Mouse (Mus musculus) MN1 (cell line): ENCODE measurements at regions not wholly inside any gene's neighbourhood (a gene's known extent, or its start where the extent isn't known, plus 50 kb on each side); places are given as distances from the start of the nearest gene placed in this dataset.
"Not testable (repeated sequence)": the region's sequence is repeated elsewhere in the genome, so short reads cannot be mapped to it uniquely, and the experiment has no call there.

Experiments
- DNase-seq: peaks from one replicate; pipeline ENCODE4 v3.0.0-alpha.2; 2016; ENCODE audit warnings: low spot score

DNA sequence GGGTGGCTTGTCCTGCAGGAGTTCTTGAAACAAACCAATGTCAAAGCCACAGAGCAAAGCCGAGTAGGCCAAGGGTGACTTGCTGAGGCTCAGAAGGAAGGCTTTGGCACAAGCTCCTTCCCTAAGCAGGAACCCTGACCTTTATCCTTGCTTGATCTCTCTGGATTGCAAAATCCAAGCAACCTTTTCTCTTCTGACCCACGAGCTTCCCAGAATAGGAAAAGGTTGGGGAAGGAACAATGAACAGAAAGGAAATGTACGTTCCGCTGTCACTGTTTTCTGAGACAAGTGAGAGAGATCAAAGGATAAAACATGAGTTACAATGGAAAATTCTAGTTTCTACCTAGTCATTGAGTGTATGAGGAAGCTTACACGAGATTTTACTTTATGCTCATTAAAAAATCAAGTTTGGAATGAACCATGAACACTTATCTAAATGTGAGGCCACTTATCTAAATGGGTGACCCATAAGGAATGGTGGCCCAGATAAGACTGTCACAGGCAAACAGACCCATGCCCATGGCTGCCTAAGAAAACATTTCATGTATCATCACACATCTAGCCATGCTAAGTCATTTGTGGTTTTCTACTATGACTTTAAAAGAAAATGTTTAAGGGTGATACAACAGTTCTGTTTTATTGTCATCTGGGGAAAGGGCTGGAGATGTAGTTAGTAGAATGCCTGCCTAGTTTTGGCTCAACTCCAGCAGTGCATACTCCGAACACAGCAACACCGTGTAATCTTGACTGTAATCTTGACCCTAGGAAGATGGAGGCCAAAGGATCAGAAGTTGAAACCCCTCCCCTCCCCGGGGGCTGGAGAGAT is 80.7 kb upstream of the Tbl1xr1 start:
- DNase-seq: peak; percentile 9

DNA sequence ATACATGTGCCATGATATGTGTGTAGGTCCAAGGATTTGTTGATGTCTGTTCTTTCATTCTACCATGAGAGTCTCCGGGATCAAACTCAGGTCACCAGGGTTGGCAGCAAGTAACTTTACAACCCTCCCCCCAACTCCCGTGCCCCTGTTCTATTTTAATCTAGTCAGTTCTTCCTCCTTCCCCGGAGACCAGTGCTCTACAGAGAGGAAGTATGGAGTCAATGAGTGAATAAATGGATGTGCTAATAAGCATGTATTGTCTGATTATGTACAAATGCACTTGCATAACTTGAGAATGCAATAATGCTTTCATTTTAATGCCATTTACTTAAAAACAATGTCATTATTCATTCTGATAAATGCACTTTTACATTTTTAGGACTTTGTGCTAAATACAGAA is 79.1 kb upstream of the Tbl1xr1 start:
- no peak for DNase-seq

DNA sequence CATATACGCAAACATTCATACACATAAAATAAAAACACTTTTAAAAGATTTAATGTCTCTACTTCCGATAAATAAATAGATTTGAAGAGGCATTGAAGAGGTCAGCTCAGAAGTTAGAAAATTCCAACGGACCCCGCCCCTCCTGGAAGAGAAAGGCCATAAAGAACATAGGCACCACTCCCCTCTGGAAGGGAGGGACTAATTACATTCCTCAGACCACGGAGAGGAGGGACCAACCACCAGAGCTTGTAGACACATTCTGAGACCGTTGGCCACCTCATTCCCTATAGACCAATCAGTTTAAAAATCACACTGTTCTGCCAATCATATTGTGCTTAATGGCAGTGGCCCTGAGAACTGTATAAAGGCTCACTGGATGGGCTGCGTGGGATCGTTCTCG is 71.0 kb upstream of the Tbl1xr1 start:
- DNase-seq: no peak

DNA sequence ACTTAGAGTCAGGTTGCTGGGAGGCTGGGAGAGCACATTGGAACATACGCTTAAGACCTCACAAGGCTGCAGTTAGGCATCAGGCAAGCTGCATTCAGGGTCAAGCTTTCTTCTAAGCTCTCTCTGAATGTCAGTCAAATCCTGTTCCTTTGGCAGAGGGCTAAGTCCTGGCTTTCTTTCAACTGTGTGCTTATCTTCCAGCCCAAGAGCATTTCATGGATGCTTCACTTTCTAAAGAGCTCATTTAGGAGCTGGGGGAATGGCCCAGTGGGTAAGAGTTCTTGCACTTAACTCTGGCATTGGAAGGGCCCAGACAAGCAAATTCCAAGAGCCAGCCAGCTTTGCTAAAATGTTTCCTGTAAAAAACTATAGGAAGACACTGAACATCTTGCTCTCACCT is 70.3 kb upstream of the Tbl1xr1 start:
- DNase-seq: no peak

- no peak for DNase-seq
Measured at GRCm38 (mm10) chr3:22006651-22007050, 69.8 kb upstream of the Tbl1xr1 start.

DNA sequence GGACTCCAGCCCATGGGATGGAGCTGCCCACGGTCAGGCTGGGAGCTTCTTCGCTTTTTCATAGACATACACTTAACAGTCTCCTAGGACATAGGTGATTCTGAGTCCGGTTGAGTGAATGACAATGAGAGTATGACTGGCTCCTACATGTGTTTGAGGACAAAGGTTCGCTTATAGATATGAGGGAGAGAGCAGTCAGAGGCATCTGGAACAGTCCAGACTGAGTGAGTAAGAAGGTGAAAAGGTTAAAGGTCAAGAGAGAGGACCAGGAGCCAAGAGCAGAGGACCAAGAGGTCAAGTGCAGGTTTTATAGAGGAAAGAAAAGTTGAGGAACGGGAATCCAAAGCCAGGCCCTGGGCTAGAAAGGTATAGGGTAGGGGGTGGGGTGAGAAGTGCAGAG is 68.7 kb upstream of the Tbl1xr1 start:
- DNase-seq: no peak

- DNase-seq: no peak
Measured at GRCm38 (mm10) chr3:22008432-22008831, 68.0 kb upstream of the Tbl1xr1 start.

- peak; percentile 14 for DNase-seq
Measured at GRCm38 (mm10) chr3:22009898-22010699, 66.4 kb upstream of the Tbl1xr1 start.

DNA sequence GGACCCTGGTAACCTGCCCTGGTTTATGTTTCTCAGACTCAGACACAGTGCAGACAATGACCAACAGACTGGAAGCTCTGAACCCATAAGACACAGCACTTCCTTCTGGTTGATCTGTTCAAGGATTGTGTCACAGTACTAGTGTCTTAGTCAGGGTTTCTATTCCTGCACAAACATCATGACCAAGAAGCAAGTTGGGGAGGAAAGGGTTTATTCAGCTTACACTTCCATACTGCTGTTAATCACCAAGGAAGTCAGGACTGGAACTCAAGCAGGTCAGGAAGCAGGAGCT is 65.8 kb upstream of the Tbl1xr1 start:
- not testable (repeated sequence) for DNase-seq

DNA sequence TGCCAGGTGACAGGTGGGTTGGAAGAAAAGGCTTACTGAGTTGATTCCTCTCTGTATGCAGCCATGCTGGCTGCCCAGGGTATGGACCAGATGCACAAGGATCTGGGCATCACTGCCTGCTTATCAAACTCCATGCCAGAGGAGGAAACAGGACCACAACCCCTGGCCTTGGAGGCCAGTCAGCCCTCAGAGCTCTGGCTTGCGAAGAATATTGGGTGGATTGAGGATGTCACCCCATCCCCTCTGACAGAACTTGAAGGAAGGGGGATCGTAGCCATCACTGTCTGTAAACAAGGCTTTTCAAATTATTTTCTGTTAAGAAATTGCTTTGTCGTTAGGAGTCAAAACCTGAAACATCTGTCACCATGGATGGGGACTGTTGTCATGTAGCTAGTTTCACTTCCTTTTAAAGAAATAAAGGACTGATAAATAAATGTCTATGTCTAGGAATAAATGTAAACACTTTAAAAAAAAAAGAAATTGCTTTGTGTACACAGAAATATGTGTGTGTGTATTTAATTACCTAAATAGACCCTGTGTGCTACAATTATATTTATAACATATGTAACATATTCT is 55.0 kb upstream of the Tbl1xr1 start:
- no peak for DNase-seq

GRCm38 (mm10) chr3:22022418-22022817 is 54.0 kb upstream of the Tbl1xr1 start:
- DNase-seq: no peak

DNA sequence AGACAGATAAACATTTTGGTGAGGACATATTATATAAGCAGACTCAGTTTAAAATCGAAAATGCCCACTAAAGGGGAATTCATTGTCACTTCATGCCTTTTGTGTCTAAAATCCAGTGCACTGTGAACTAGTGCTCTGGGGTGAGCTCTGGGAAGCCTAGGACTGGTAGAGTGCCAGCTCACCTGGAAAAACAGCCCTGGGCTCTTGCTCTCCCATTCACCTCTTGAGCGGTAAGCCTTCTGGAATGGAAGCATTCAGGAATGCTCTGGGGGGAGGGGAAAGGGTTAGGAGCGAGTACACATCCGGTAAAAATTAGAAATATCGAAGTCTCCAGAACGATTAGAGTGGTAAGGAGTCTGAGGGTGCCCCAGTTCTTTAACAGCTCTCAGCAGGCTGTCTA is 53.4 kb upstream of the Tbl1xr1 start:
- no peak for DNase-seq

DNA sequence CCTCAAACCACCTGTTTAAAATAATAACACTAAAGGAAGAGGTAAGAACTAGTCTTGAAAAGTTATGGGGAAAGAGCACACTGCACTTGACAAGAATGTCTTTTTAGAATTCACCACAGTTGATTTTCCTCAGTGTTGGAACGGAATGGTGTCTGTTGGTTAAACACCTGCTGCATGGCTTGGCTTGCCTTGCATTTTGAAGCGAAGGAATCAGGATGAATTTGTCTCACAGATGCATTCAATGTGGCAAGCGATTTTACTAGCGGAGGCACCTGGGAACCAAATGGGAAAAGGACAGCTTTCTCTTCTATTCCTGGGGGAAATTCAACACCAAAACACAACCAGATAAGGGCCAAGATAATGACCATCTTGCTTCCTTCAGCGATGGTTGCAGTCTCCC is 52.9 kb upstream of the Tbl1xr1 start:
- no peak for DNase-seq

DNA sequence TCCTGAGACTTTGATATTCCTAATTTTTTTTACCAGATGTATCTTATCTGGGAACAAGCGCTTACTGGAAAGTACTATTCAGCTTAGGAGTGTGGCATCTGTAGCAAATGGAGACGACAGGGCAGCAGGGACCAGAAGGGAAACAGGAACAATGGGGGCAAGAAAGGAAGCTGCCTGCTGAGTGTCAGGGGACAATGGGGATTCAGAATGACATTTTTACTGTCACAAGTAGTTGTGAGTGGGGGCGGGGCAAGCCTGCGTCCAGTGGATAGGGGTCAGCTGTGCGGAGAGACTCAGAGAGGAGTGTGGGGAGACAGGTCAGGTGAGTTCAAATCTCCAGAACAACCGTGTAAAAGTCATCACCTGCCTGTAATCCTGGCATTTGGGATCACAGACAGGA is 52.3 kb upstream of the Tbl1xr1 start:
- DNase-seq: no peak

DNA sequence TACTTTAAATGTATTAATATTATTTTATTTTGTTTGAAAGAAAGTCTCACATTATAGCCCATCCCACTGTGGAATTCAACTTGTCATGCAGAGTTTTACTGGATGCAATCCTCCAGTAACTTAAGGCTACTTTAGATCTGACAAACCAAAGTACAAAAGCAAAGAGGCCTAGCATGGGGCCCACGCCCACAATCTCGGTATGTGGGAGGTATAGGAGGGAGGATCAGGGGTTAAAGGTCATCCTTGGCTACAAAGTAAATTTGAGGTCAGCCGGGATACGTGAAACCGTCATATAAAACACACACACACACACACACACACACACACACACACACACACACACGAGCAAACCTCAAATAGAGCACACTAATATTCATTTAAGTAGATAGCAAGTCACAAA is 51.3 kb upstream of the Tbl1xr1 start:
- DNase-seq: no peak

- no peak for DNase-seq
Measured at GRCm38 (mm10) chr3:22025615-22026014, 50.8 kb upstream of the Tbl1xr1 start.
